Mouse (Mus musculus) erythroblast, embryonic 14.5 days (primary cell): Measurements from ENCODE around the gene Ntm. TPM values are rescaled to one million over a fixed set of nuclear protein-coding genes. Genes with fewer than 3 reads are reported as not detected.

Source experiments
- H3K27me3 ChIP-seq: 2 replicates; pipeline ENCODE4 v1.6.1; 2012; ENCODE audit warnings: inconsistent platforms; ENCODE audit not compliant: control insufficient read depth
- H3K36me3 ChIP-seq: 2 replicates; pipeline ENCODE4 v1.6.1; 2012; ENCODE audit warnings: mild to moderate bottlenecking, inconsistent platforms; ENCODE audit not compliant: control insufficient read depth
- H3K4me1 ChIP-seq: 2 replicates; pipeline ENCODE4 v1.6.1; 2012; ENCODE audit warnings: inconsistent platforms; ENCODE audit not compliant: control insufficient read depth
- H3K4me3 ChIP-seq: replicated peaks from 2 replicates; pipeline ENCODE3; 2012; ENCODE audit warnings: moderate library complexity, mild to moderate bottlenecking, inconsistent platforms
- H3K9me3 ChIP-seq: 2 replicates; pipeline ENCODE4 v1.6.1; 2012; ENCODE audit warnings: low read length, inconsistent platforms, mixed read lengths; ENCODE audit not compliant: control insufficient read depth
- GATA1 ChIP-seq: IDR thresholded peaks from 2 replicates; pipeline ENCODE4 v1.6.1; 2012; ENCODE audit warnings: low read length, inconsistent platforms, mixed read lengths
- TAL1 ChIP-seq: IDR thresholded peaks from 3 replicates; pipeline ENCODE4 v1.6.1; 2012; ENCODE audit warnings: low read length, inconsistent platforms, mixed read lengths
- polyA plus RNA-seq: library from polyadenylated mRNA; stranded (reverse); fragments of >175 nt; gene quantifications from 2 replicates; pipeline ENCODE4 v1.2.3, GENCODE M21; 2012

Ntm gene
- polyA plus RNA-seq, 1 experiment, result 0.01 TPM

DNA sequence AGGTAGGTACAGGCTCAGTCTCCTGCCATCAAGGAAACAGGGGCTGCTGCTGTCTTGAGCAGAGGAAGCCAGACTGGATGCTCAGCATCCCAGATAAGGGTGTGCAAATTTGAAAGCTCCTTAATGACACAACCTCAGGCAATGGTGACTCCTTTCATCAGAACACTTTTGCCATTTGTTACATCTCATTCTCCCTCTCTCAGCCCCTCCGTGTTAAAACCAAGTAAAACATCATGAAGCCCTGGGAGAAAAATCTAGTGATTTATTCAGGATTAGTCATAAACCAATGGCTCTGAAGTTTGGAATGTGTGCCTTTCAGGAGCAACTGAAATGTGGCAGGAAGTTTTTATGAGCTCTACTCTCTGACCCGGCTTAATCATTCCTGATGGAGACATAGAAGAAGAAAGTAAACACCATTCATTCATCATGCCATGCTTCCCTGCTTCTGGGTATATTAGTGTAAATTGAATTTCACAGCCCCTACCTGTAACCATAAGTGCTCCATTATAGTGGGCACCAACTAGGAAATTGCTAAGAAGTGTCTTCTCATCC, 845.3 kb downstream of the Ntm start:
- Histone ChIP-seq H3K4me3 (no peak overlapping the region), H3K9me3 (no peaks in the 10 kb centered on the region)
- TF ChIP-seq TAL1 (no peak), GATA1 (no peak)

DNA sequence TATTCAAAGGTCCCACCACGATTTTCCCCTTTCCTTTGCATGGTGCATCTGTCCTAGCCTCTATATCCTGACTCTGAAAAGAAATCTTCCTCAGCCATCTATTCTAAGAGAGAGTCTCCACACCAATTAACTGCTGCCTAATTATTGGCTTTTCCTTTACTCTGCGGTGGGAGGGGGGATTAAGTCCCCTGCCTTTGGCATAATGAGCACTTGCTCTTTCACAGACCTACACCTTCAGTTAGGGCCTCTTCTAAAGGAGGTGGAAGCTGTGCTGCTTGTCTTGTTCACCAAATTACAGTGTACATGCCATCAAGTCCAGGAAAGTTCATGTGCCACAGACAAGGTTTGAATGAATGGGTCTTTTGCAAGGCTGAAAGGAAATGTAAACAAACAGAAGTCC, 847.6 kb downstream of the Ntm start:
- TF ChIP-seq GATA1, result no peak
- no peak for TF ChIP-seq TAL1
- no peak overlapping the region for H3K4me3 ChIP-seq
- H3K27me3 ChIP-seq, result no peaks in the 10 kb centered on the region
- no peaks in the 10 kb centered on the region for H3K4me1 ChIP-seq
- no peaks in the 10 kb centered on the region for H3K9me3 ChIP-seq
- H3K36me3 ChIP-seq, result no peaks in the 10 kb centered on the region

More for the DNA sequence above, 845.3 kb downstream of the Ntm start:
- Histone ChIP-seq H3K27me3 (no peaks in the 10 kb centered on the region), H3K36me3 (no peaks in the 10 kb centered on the region), H3K4me1 (no peaks in the 10 kb centered on the region)

GRCm38 (mm10) chr9:29106771-29107170, 856.2 kb downstream of the Ntm start:
- Histone ChIP-seq H3K4me3 (no peak overlapping the region), H3K9me3 (peaks cover 4% of the 10 kb centered on the region; the same call in 1 of the 2 replicates), H3K36me3 (no peaks in the 10 kb centered on the region), H3K4me1 (no peaks in the 10 kb centered on the region), H3K27me3 (no peaks in the 10 kb centered on the region)
- no peak for TF ChIP-seq GATA1
- TF ChIP-seq TAL1, result no peak

GRCm38 (mm10) chr9:29104442-29104841, 858.5 kb downstream of the Ntm start:
- TF ChIP-seq TAL1, result no peak
- no peak for TF ChIP-seq GATA1
- peaks cover 4% of the 10 kb centered on the region; the same call in 1 of the 2 replicates for H3K9me3 ChIP-seq
- no peaks in the 10 kb centered on the region for H3K27me3 ChIP-seq
- H3K36me3 ChIP-seq, result no peaks in the 10 kb centered on the region
- H3K4me3 ChIP-seq, result no peak overlapping the region
- no peaks in the 10 kb centered on the region for H3K4me1 ChIP-seq

DNA sequence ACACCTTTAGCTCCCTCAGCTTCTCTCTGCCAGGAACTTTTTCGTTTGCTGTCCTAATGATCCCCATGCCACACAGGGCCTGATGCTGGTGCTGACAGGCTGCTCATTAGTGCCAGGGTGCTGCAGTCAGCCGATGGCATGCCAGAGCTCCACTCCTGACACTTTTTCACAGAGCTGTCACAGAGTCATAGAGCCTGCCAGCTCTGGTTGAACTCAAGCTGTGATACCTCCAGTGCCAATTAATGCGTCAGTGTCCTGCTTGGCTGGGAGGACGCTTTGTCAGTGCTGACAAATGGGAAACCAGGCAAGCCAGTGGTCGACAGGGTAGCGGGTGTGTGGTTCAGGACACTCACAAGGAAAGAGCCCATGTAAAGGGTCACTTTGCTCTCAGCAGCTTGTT, 858.9 kb downstream of the Ntm start:
- no peaks in the 10 kb centered on the region for H3K27me3 ChIP-seq
- H3K4me1 ChIP-seq, result no peaks in the 10 kb centered on the region
- H3K36me3 ChIP-seq, result no peaks in the 10 kb centered on the region
- peaks cover 4% of the 10 kb centered on the region; the same call in 1 of the 2 replicates for H3K9me3 ChIP-seq
- H3K4me3 ChIP-seq, result no peak overlapping the region
- TF ChIP-seq TAL1 (no peak), GATA1 (no peak)

DNA sequence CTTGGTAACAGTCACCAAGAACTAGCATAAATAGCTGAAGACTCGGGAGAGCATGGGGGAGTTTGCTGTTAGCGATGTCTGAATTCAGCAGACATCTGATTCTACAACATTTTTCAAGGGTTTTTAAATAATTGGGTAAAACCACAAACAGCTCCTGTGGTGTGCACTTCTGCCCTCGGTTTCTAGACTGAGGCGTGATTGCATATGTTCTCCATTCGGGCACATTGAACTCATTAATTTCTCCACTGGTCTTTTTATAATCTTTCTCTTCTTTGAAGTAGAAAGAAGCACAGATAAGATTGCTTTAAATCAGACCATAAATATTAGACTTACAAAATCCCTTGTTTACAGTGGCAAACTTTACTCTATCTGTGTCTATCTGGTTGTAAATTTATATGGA, 862.3 kb downstream of the Ntm start:
- Histone ChIP-seq H3K4me3 (no peak overlapping the region), H3K27me3 (no peaks in the 10 kb centered on the region), H3K9me3 (peaks cover 4% of the 10 kb centered on the region; the same call in 1 of the 2 replicates), H3K4me1 (no peaks in the 10 kb centered on the region), H3K36me3 (no peaks in the 10 kb centered on the region)
- TF ChIP-seq TAL1 (no peak), GATA1 (no peak)

DNA sequence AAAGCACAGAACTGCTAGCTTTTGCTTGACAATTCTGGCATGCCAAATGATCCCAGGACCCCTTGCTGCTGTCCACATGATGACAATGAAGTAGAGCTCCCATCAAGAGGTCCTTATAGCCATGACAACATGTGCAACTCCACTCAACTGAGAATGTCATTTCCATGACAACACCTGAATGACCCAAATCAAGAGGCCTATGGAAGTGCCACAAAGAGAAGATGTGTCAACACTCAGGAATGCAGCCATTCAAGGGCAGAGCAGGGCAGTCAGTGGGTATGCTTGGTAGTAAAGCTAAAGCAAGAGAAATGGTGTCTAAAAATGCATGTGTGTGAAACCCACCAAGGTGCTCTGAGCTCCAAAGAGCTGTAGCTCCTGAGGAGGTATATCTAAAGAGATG, 870.5 kb downstream of the Ntm start:
- no peak for TF ChIP-seq TAL1
- TF ChIP-seq GATA1, result no peak
- H3K36me3 ChIP-seq, result no peaks in the 10 kb centered on the region

DNA sequence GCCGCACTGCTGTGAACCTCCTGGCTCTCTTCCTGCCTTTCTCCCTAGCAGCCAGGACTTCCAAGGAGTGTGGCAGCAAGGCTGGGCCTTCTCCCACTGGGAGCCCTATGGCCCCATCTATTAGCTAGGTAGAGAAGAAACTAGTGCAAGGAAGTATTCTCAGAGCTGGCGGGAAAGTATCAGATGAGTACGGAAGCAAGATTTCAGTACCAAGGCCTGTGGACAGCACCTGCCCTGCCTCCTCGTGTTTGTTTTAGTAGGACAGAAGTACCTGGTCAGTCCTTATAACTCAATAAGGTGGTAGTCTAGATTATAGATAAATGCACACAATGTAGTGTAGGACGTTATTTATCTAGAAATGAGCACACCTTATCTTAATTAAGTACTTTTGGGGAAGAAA, 874.3 kb downstream of the Ntm start:
- Histone ChIP-seq H3K4me3 (no peak overlapping the region), H3K4me1 (no peaks in the 10 kb centered on the region), H3K9me3 (peaks cover 2% of the 10 kb centered on the region; the same call in 1 of the 2 replicates), H3K27me3 (no peaks in the 10 kb centered on the region), H3K36me3 (no peaks in the 10 kb centered on the region)
- TF ChIP-seq GATA1 (no peak), TAL1 (no peak)

More for the DNA sequence above, 870.5 kb downstream of the Ntm start:
- no peaks in the 10 kb centered on the region for H3K27me3 ChIP-seq
- no peaks in the 10 kb centered on the region for H3K9me3 ChIP-seq
- no peak overlapping the region for H3K4me3 ChIP-seq
- H3K4me1 ChIP-seq, result no peaks in the 10 kb centered on the region

GRCm38 (mm10) chr9:29087656-29088055, 875.3 kb downstream of the Ntm start:
- no peaks in the 10 kb centered on the region for H3K27me3 ChIP-seq
- no peak overlapping the region for H3K4me3 ChIP-seq
- H3K36me3 ChIP-seq, result no peaks in the 10 kb centered on the region
- peaks cover 2% of the 10 kb centered on the region; the same call in 1 of the 2 replicates for H3K9me3 ChIP-seq
- no peak for TF ChIP-seq GATA1
- no peak for TF ChIP-seq TAL1
- no peaks in the 10 kb centered on the region for H3K4me1 ChIP-seq

- no peaks in the 10 kb centered on the region for H3K4me1 ChIP-seq
- no peak overlapping the region for H3K4me3 ChIP-seq
- H3K9me3 ChIP-seq, result peaks cover 2% of the 10 kb centered on the region; the same call in 1 of the 2 replicates
- no peaks in the 10 kb centered on the region for H3K27me3 ChIP-seq
- TF ChIP-seq TAL1 (no peak), GATA1 (no peak)
- no peaks in the 10 kb centered on the region for H3K36me3 ChIP-seq
These were observed 875.8 kb downstream of the Ntm start for GRCm38 (mm10) chr9:29087171-29087570.
